Mouse (Mus musculus) MEL (cell line): Measurements from ENCODE around the gene 9830107B12Rik. TPM values are rescaled to one million over a fixed set of nuclear protein-coding genes. Genes with fewer than 3 reads are reported as not detected.
"Not testable (repeated sequence)": the region's sequence is repeated elsewhere in the genome, so short reads cannot be mapped to it uniquely, and the experiment has no call there.

Experiments used
- DNase-seq: peaks from one replicate; pipeline ENCODE4 v3.0.0; 2011; ENCODE audit warnings: low read depth, low spot score
- H3K27ac ChIP-seq: 2 replicates; pipeline ENCODE4 v1.5.1; 2012; ENCODE audit warnings: low read depth, mild to moderate bottlenecking, control low read depth, low read length, moderate library complexity; ENCODE audit not compliant: control insufficient read depth
- H3K27me3 ChIP-seq, 2 experiments: fragments of 150-350 bp in 1 of 2; sonication (generic) in 1 of 2; 2 replicates each; pipeline ENCODE4 v1.6.1; 2012; ENCODE audit warnings: low read length in 2 of 2, mild to moderate bottlenecking in 2 of 2, improper control_type of control experiment in 1 of 2, moderate library complexity in 1 of 2; ENCODE audit not compliant: insufficient read depth in 2 of 2, control insufficient read depth in 1 of 2
- H3K36me3 ChIP-seq, 2 experiments: 2 replicates each; pipeline ENCODE4 v1.6.1; 2012 to 2014; ENCODE audit warnings: low read length in 2 of 2, improper control_type of control experiment in 1 of 2, inconsistent platforms in 1 of 2, mild to moderate bottlenecking in 1 of 2; ENCODE audit not compliant: insufficient read depth in 2 of 2, control insufficient read depth in 1 of 2
- H3K4me1 ChIP-seq, 2 experiments: fragments of 150-350 bp in 1 of 2; sonication (generic) in 1 of 2; 2 replicates each; pipeline ENCODE4 v1.6.1; 2012; ENCODE audit warnings: low read length in 2 of 2, improper control_type of control experiment in 1 of 2, mild to moderate bottlenecking in 1 of 2; ENCODE audit not compliant: insufficient read depth in 2 of 2, control insufficient read depth in 1 of 2
- H3K4me3 ChIP-seq, 2 experiments: fragments of 150-350 bp in 1 of 2; sonication (generic) in 1 of 2; 2 replicates each; pipeline ENCODE4 v1.5.1; 2012; ENCODE audit warnings: low read depth in 2 of 2, low read length in 2 of 2, mild to moderate bottlenecking in 2 of 2, moderate library complexity in 2 of 2, control low read depth in 1 of 2, improper control_type of control experiment in 1 of 2; ENCODE audit not compliant: control insufficient read depth in 1 of 2, insufficient read depth in 1 of 2
- H3K79me2 ChIP-seq: 2 replicates; pipeline ENCODE4 v1.6.1; 2012; ENCODE audit warnings: mild to moderate bottlenecking, low read length, moderate library complexity; ENCODE audit not compliant: control insufficient read depth, poor library complexity, insufficient read depth
- H3K9ac ChIP-seq: 2 replicates; pipeline ENCODE4 v1.6.1; 2012; ENCODE audit warnings: low read depth, mild to moderate bottlenecking, control low read depth, low read length, moderate library complexity; ENCODE audit not compliant: control insufficient read depth, poor library complexity, severe bottlenecking
- H3K9me3 ChIP-seq: fragments of 150-350 bp; sonication (generic); replicated peaks from 2 replicates; pipeline ENCODE4 v1.6.1; 2012; ENCODE audit warnings: mild to moderate bottlenecking, low read length, improper control_type of control experiment, moderate library complexity; ENCODE audit not compliant: insufficient read depth
- BHLHE40 ChIP-seq: IDR thresholded peaks from 2 replicates; pipeline ENCODE4 v1.6.1; 2012; ENCODE audit warnings: low read depth, mild to moderate bottlenecking, inconsistent platforms, low read length, improper control_type of control experiment, borderline replicate concordance
- CHD1 ChIP-seq: IDR thresholded peaks from 2 replicates; pipeline ENCODE4 v1.6.1; 2012; ENCODE audit warnings: low read depth, mild to moderate bottlenecking, inconsistent platforms, low read length, improper control_type of control experiment
- CHD2 ChIP-seq: IDR thresholded peaks from 2 replicates; pipeline ENCODE4 v1.6.1; 2011; ENCODE audit warnings: low read length, improper control_type of control experiment
- EP300 ChIP-seq, 2 experiments: IDR thresholded peaks; 2 replicates each; pipeline ENCODE4 v1.6.1; 2011; ENCODE audit warnings: improper control_type of control experiment in 2 of 2, low read length in 2 of 2, low read depth in 1 of 2, mild to moderate bottlenecking in 1 of 2
- GABPA ChIP-seq: IDR thresholded peaks from 2 replicates; pipeline ENCODE4 v1.6.1; 2012; ENCODE audit warnings: low read depth, mild to moderate bottlenecking, inconsistent platforms, low read length, improper control_type of control experiment, moderate library complexity
- HCFC1 ChIP-seq: IDR thresholded peaks from 2 replicates; pipeline ENCODE4 v1.6.1; 2012; ENCODE audit warnings: low read depth, mild to moderate bottlenecking, inconsistent platforms, low read length, improper control_type of control experiment, moderate library complexity
- KAT2A ChIP-seq: conservative IDR thresholded peaks from 2 replicates; pipeline ENCODE4 v1.6.1; 2012; ENCODE audit warnings: low read depth, low read length, improper control_type of control experiment, inconsistent platforms
- MAFK ChIP-seq: IDR thresholded peaks from 2 replicates; pipeline ENCODE4 v1.6.1; 2011; ENCODE audit warnings: low read depth, mild to moderate bottlenecking, low read length, improper control_type of control experiment, borderline replicate concordance
- MEF2A ChIP-seq: IDR thresholded peaks from 2 replicates; pipeline ENCODE4 v1.6.1; 2014; ENCODE audit warnings: low read depth, mild to moderate bottlenecking, inconsistent platforms, low read length, improper control_type of control experiment; ENCODE audit not compliant: poor library complexity, insufficient replicate concordance, severe bottlenecking; ENCODE audit errors: extremely low read depth
- MXI1 ChIP-seq: IDR thresholded peaks from 2 replicates; pipeline ENCODE4 v1.6.1; 2011; ENCODE audit warnings: mild to moderate bottlenecking, low read depth, low read length, improper control_type of control experiment
- MYB ChIP-seq: IDR thresholded peaks from 2 replicates; pipeline ENCODE4 v1.6.1; 2011; ENCODE audit warnings: mild to moderate bottlenecking, low read depth, low read length, improper control_type of control experiment
- MYC ChIP-seq: IDR thresholded peaks from 2 replicates; pipeline ENCODE4 v1.6.1; 2011; ENCODE audit warnings: low read depth, mild to moderate bottlenecking, low read length, improper control_type of control experiment, moderate library complexity
- NRF1 ChIP-seq: IDR thresholded peaks from 2 replicates; pipeline ENCODE4 v1.6.1; 2014; ENCODE audit warnings: low read depth, mild to moderate bottlenecking, inconsistent platforms, low read length, improper control_type of control experiment, moderate library complexity; ENCODE audit not compliant: poor library complexity, insufficient read depth, severe bottlenecking
- POLR2AphosphoS5 ChIP-seq: IDR thresholded peaks from 2 replicates; pipeline ENCODE4 v1.6.1; 2012; ENCODE audit warnings: low read depth, borderline replicate concordance, mild to moderate bottlenecking, inconsistent platforms, low read length, moderate library complexity, mixed read lengths
- RAD21 ChIP-seq: IDR thresholded peaks from 2 replicates; pipeline ENCODE4 v1.6.1; 2011; ENCODE audit warnings: mild to moderate bottlenecking, low read depth, low read length, improper control_type of control experiment
- SIN3A ChIP-seq: IDR thresholded peaks from 2 replicates; pipeline ENCODE4 v1.6.1; 2012; ENCODE audit warnings: low read length, improper control_type of control experiment, inconsistent platforms
- TAL1 ChIP-seq: IDR thresholded peaks from 2 replicates; pipeline ENCODE4 v1.6.1; 2012; ENCODE audit warnings: mild to moderate bottlenecking, inconsistent platforms, low read length, moderate library complexity, mixed read lengths
- USF2 ChIP-seq, 2 experiments: IDR thresholded peaks; 2 replicates each; pipeline ENCODE4 v1.6.1; 2011 to 2012; ENCODE audit warnings: improper control_type of control experiment in 2 of 2, low read length in 2 of 2, borderline replicate concordance in 1 of 2, inconsistent platforms in 1 of 2, low read depth in 1 of 2, mild to moderate bottlenecking in 1 of 2; ENCODE audit not compliant: insufficient read depth in 1 of 2
- ZC3H11A ChIP-seq: IDR thresholded peaks from 2 replicates; pipeline ENCODE4 v1.6.1; 2012; ENCODE audit warnings: low read depth, mild to moderate bottlenecking, inconsistent platforms, low read length, improper control_type of control experiment
- ZKSCAN1 ChIP-seq: IDR thresholded peaks from 2 replicates; pipeline ENCODE4 v1.6.1; 2012; ENCODE audit warnings: low read depth, mild to moderate bottlenecking, inconsistent platforms, low read length, improper control_type of control experiment, moderate library complexity
- ZMIZ1 ChIP-seq: IDR thresholded peaks from 2 replicates; pipeline ENCODE4 v1.6.1; 2012; ENCODE audit warnings: low read depth, mild to moderate bottlenecking, inconsistent platforms, low read length, improper control_type of control experiment, moderate library complexity
- polyA plus RNA-seq, 2 experiments: library from polyadenylated mRNA; stranded (reverse) in 1 of 2; unstranded in 1 of 2; fragments of >175 nt in 1 of 2; fragments of >200 nt in 1 of 2; gene quantifications; 2 replicates each; pipeline versions ENCODE4 v1.2.1 to v1.2.4; 2012; ENCODE audit warnings: low replicate concordance in 2 of 2, low read depth in 1 of 2; ENCODE audit not compliant: insufficient read length in 2 of 2, insufficient read depth in 1 of 2, missing spikeins in 1 of 2
- total RNA-seq: library from RNA; depleted of rRNA; stranded (reverse); fragments of 300-350 nt; gene quantifications from 2 replicates; pipeline ENCODE4 v1.2.3, GENCODE M21; 2012; rRNA removed

9830107B12Rik gene
- total RNA-seq, result not detected in 2 replicates
- not detected for polyA plus RNA-seq

- Histone ChIP-seq H3K4me3 (no peak within 1 kb of the TSS), H3K9me3 (no peaks in the 10 kb centered on the region), H3K27me3 (no peaks in the 10 kb centered on the region), H3K36me3 (no peaks in the 10 kb centered on the region), H3K9ac (no peak within 1 kb of the TSS), H3K79me2 (no peaks in the 10 kb centered on the region), H3K27ac (no peak within 1 kb of the TSS), H3K4me1 (no peaks in the 10 kb centered on the region)
- TF ChIP-seq CHD2 (no peak), MYB (no peak)
- no peak for DNase-seq
Observed at GRCm38 (mm10) chr17:48146120-48146519, at the start of gene 9830107B12Rik. Gene 9830107B12Rik, minus strand, starts transcription at chr17:48146268.

DNA sequence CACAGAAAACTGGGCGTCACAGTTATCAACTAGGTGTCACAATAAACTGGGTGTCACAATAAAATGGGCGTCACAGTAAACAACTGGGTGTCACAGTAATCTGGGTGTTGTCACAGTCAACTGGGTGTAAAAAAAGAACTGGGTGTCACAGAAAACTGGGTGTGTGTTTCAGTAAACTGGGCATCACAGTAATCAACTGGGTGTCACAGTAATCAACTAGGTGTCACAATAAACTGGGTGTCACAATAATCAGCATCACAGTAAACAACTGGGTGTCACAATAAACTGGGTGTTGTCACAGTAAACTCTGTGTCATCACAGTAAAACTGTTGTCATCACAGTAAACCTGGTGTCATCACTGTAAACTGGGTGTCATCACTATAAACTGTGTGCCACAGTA, 46.3 kb upstream of the 9830107B12Rik start:
- Histone ChIP-seq H3K27me3 (no peaks in the 10 kb centered on the region), H3K9me3 (no peaks in the 10 kb centered on the region), H3K79me2 (no peaks in the 10 kb centered on the region), H3K4me1 (no peaks in the 10 kb centered on the region), H3K9ac (no peak overlapping the region), H3K4me3 (no peak overlapping the region), H3K27ac (no peak overlapping the region), H3K36me3 (no peaks in the 10 kb centered on the region)
- TF ChIP-seq ZMIZ1, result no peak
- TF ChIP-seq CHD1, result no peak
- no peak for DNase-seq

GRCm38 (mm10) chr17:48185252-48185651, 39.2 kb upstream of the 9830107B12Rik start:
- no peaks in the 10 kb centered on the region for H3K4me1 ChIP-seq
- no peaks in the 10 kb centered on the region for H3K36me3 ChIP-seq
- H3K27ac ChIP-seq, result no peak overlapping the region
- no peak for DNase-seq
- no peaks in the 10 kb centered on the region; a peak in 1 of 4 replicates for H3K27me3 ChIP-seq
- no peak overlapping the region for H3K4me3 ChIP-seq
- TF ChIP-seq MAFK, result no peak
- TF ChIP-seq SIN3A, result no peak
- TF ChIP-seq USF2 (IDR thresholded peaks at IDR 0.05; ENCODE audit: borderline replicate concordance in 1 of 2, insufficient read depth in 1 of 2, low read depth in 1 of 2, low read length in 2 of 2), result no peak
- TF ChIP-seq RAD21, result no peak
- TF ChIP-seq MYC, result no peak
- TF ChIP-seq CHD2, result no peak
- no peak for TF ChIP-seq EP300 (IDR thresholded peaks at IDR 0.05; ENCODE audit: low read depth in 1 of 2, low read length in 2 of 2)
- TF ChIP-seq POLR2AphosphoS5, result no peak
- no peak for TF ChIP-seq MYB
- no peak for TF ChIP-seq KAT2A
- no peak for TF ChIP-seq ZC3H11A
- no peak for TF ChIP-seq BHLHE40
- TF ChIP-seq MXI1, result no peak
- no peak for TF ChIP-seq CHD1
- no peak for TF ChIP-seq HCFC1
- TF ChIP-seq ZKSCAN1, result no peak
- TF ChIP-seq TAL1, result no peak
- no peak for TF ChIP-seq MEF2A
- no peak for TF ChIP-seq NRF1
- TF ChIP-seq GABPA, result no peak
- TF ChIP-seq, all 39 proteins: peak for 0
- no peak overlapping the region for H3K9ac ChIP-seq
- H3K79me2 ChIP-seq, result no peaks in the 10 kb centered on the region
- no peaks in the 10 kb centered on the region for H3K9me3 ChIP-seq

DNA sequence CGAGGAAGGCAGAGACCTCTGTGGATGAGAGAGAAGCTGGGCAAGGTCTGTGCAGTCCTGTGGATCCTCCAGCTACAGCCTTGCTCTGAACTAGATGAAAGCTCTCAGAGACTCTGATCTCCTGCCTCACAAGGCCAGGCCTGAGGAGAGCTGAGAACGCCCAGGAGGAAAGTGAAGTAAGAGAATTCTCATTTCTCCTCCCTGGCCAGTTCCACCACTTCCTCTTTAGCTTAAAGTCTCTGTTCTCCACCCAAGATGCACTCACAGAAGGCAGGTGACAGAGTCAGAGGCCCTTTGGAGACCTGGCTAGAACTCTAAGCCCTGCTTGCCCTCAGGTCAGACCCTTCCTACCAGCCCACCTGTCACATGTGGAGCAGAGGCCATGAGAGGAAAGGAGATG, 21.0 kb upstream of the 9830107B12Rik start, which contains the start of gene A530064D06Rik:
A530064D06Rik (minus strand) TSS at position 173 of the 400 bp plus-strand sequence.
- not testable (repeated sequence) for DNase-seq, H3K27ac ChIP-seq, H3K9me3 ChIP-seq

More for the DNA sequence above, 21.0 kb upstream of the 9830107B12Rik start, which contains the start of gene A530064D06Rik:
- not testable (repeated sequence) for H3K4me3 ChIP-seq, H3K9ac ChIP-seq, H3K79me2 ChIP-seq, H3K27me3 ChIP-seq, H3K36me3 ChIP-seq, H3K4me1 ChIP-seq
